Mouse (Mus musculus) CH12.LX (cell line): Measurements from ENCODE around the gene Gm49416. TPM values are rescaled to one million over a fixed set of nuclear protein-coding genes. Genes with fewer than 3 reads are reported as not detected.

Experiments used
- DNase-seq: peaks from one replicate; pipeline ENCODE4 v3.0.0-alpha.2; 2013; ENCODE audit errors: extremely low read depth
- H3K27ac ChIP-seq: 2 replicates; pipeline ENCODE4 v1.5.1; 2012; ENCODE audit warnings: low read depth, mild to moderate bottlenecking, control low read depth, moderate library complexity; ENCODE audit not compliant: insufficient read depth
- H3K27me3 ChIP-seq: replicated peaks from 2 replicates; pipeline ENCODE3; 2012; ENCODE audit warnings: inconsistent platforms
- H3K36me3 ChIP-seq, 2 experiments: replicated peaks in 1 of 2; 2 replicates each; pipeline versions ENCODE3 to v1.6.1; 2012; ENCODE audit warnings: inconsistent platforms in 1 of 2, low read length in 1 of 2, mild to moderate bottlenecking in 1 of 2, mixed read lengths in 1 of 2, moderate library complexity in 1 of 2; ENCODE audit not compliant: control insufficient read depth in 1 of 2, insufficient read depth in 1 of 2
- H3K4me1 ChIP-seq, 2 experiments: 2 replicates each; pipeline ENCODE4 v1.6.1; 2012; ENCODE audit warnings: inconsistent platforms in 1 of 2, moderate library complexity in 1 of 2; ENCODE audit not compliant: insufficient read depth in 2 of 2, control insufficient read depth in 1 of 2
- H3K4me2 ChIP-seq: 2 replicates; pipeline ENCODE4 v1.6.1; 2012; ENCODE audit warnings: low read depth, mild to moderate bottlenecking, control low read depth; ENCODE audit not compliant: poor library complexity, insufficient read depth, severe bottlenecking
- H3K4me3 ChIP-seq, 3 experiments: fragments of 150-350 bp in 1 of 3; sonication (generic) in 1 of 3; replicated peaks in 1 of 3; 2 replicates each; pipeline versions ENCODE3 to v1.5.1; 2011 to 2012; ENCODE audit warnings: low read depth in 2 of 3, low read length in 2 of 3, mild to moderate bottlenecking in 2 of 3, moderate library complexity in 2 of 3, control low read depth in 1 of 3, improper control_type of control experiment in 1 of 3, inconsistent platforms in 1 of 3, mixed read lengths in 1 of 3; ENCODE audit not compliant: poor library complexity in 1 of 3
- H3K79me2 ChIP-seq: replicated peaks from 2 replicates; pipeline ENCODE4 v1.6.1; 2012; ENCODE audit warnings: mild to moderate bottlenecking, moderate library complexity; ENCODE audit not compliant: control insufficient read depth, poor library complexity, insufficient read depth, severe bottlenecking; ENCODE audit errors: extremely low read depth
- H3K9ac ChIP-seq: 2 replicates; pipeline ENCODE4 v1.6.1; 2012; ENCODE audit warnings: low read depth, mild to moderate bottlenecking, control low read depth, moderate library complexity; ENCODE audit not compliant: insufficient read depth
- H3K9me3 ChIP-seq: replicated peaks from 2 replicates; pipeline ENCODE3; 2012; ENCODE audit warnings: low read length, inconsistent platforms, mixed read lengths
- BHLHE40 ChIP-seq: IDR thresholded peaks from 2 replicates; pipeline ENCODE4 v1.6.1; 2011; ENCODE audit warnings: mild to moderate bottlenecking, low read depth, low read length, improper control_type of control experiment
- CHD1 ChIP-seq: IDR thresholded peaks from 2 replicates; pipeline ENCODE4 v1.6.1; 2012; ENCODE audit warnings: low read depth, low read length, improper control_type of control experiment, inconsistent platforms
- CHD2 ChIP-seq: IDR thresholded peaks from 2 replicates; pipeline ENCODE4 v1.6.1; 2011; ENCODE audit warnings: low read length, improper control_type of control experiment
- ELF1 ChIP-seq: IDR thresholded peaks from 2 replicates; pipeline ENCODE4 v1.6.1; 2014; ENCODE audit warnings: low read depth, mild to moderate bottlenecking, inconsistent platforms, low read length, improper control_type of control experiment
- EP300 ChIP-seq: IDR thresholded peaks from 2 replicates; pipeline ENCODE4 v1.6.1; 2011; ENCODE audit warnings: low read length, improper control_type of control experiment
- ETS1 ChIP-seq: conservative IDR thresholded peaks from 2 replicates; pipeline ENCODE4 v1.6.1; 2012; ENCODE audit warnings: low read depth, mild to moderate bottlenecking, inconsistent platforms, low read length, improper control_type of control experiment, moderate library complexity
- HCFC1 ChIP-seq: IDR thresholded peaks from 2 replicates; pipeline ENCODE4 v1.6.1; 2012; ENCODE audit warnings: low read depth, mild to moderate bottlenecking, inconsistent platforms, low read length, improper control_type of control experiment
- JUN ChIP-seq: IDR thresholded peaks from 2 replicates; pipeline ENCODE4 v1.6.1; 2011; ENCODE audit warnings: low read depth, mild to moderate bottlenecking, low read length, improper control_type of control experiment, moderate library complexity; ENCODE audit not compliant: insufficient read depth
- MAFK ChIP-seq: IDR thresholded peaks from 2 replicates; pipeline ENCODE4 v1.6.1; 2011; ENCODE audit warnings: low read length, improper control_type of control experiment; ENCODE audit not compliant: insufficient replicate concordance
- MAX ChIP-seq: IDR thresholded peaks from 2 replicates; pipeline ENCODE4 v1.6.1; 2011; ENCODE audit warnings: low read length, improper control_type of control experiment
- MEF2A ChIP-seq: IDR thresholded peaks from 2 replicates; pipeline ENCODE4 v1.6.1; 2014; ENCODE audit warnings: low read depth, mild to moderate bottlenecking, inconsistent platforms, low read length, improper control_type of control experiment, borderline replicate concordance
- MXI1 ChIP-seq: IDR thresholded peaks from 2 replicates; pipeline ENCODE4 v1.6.1; 2011; ENCODE audit warnings: mild to moderate bottlenecking, low read depth, low read length, improper control_type of control experiment
- MYC ChIP-seq: IDR thresholded peaks from 2 replicates; pipeline ENCODE4 v1.6.1; 2011; ENCODE audit warnings: low read depth, mild to moderate bottlenecking, improper control_type of control experiment, low read length
- POLR2A ChIP-seq: IDR thresholded peaks from 2 replicates; pipeline ENCODE4 v1.6.1; 2011; ENCODE audit warnings: low read depth, mild to moderate bottlenecking, improper control_type of control experiment, low read length
- RAD21 ChIP-seq: IDR thresholded peaks from 2 replicates; pipeline ENCODE4 v1.6.1; 2011; ENCODE audit warnings: low read depth, mild to moderate bottlenecking, low read length, improper control_type of control experiment, moderate library complexity
- RCOR1 ChIP-seq: conservative IDR thresholded peaks from 2 replicates; pipeline ENCODE4 v1.6.1; 2012; ENCODE audit warnings: low read depth, mild to moderate bottlenecking, inconsistent platforms, low read length, improper control_type of control experiment
- SMC3 ChIP-seq: IDR thresholded peaks from 2 replicates; pipeline ENCODE4 v1.6.1; 2011; ENCODE audit warnings: low read depth, low read length, improper control_type of control experiment
- TBP ChIP-seq: conservative IDR thresholded peaks from 2 replicates; pipeline ENCODE4 v1.6.1; 2011; ENCODE audit warnings: low read depth, low read length, improper control_type of control experiment
- TCF12 ChIP-seq: IDR thresholded peaks from 2 replicates; pipeline ENCODE4 v1.6.1; 2014; ENCODE audit warnings: low read depth, mild to moderate bottlenecking, inconsistent platforms, low read length, improper control_type of control experiment
- UBTF ChIP-seq: IDR thresholded peaks from 2 replicates; pipeline ENCODE4 v1.6.1; 2012; ENCODE audit warnings: low read depth, mild to moderate bottlenecking, inconsistent platforms, low read length, improper control_type of control experiment, moderate library complexity
- USF1 ChIP-seq: IDR thresholded peaks from 2 replicates; pipeline ENCODE4 v1.6.1; 2014; ENCODE audit warnings: low read depth, mild to moderate bottlenecking, inconsistent platforms, low read length, improper control_type of control experiment
- USF2 ChIP-seq: conservative IDR thresholded peaks from 2 replicates; pipeline ENCODE4 v1.6.1; 2011; ENCODE audit warnings: low read depth, low read length, improper control_type of control experiment
- ZKSCAN1 ChIP-seq: IDR thresholded peaks from 2 replicates; pipeline ENCODE4 v1.6.1; 2012; ENCODE audit warnings: low read depth, inconsistent platforms, low read length, improper control_type of control experiment, borderline replicate concordance
- ZNF384 ChIP-seq: IDR thresholded peaks from 2 replicates; pipeline ENCODE4 v1.6.1; 2012; ENCODE audit warnings: low read depth, low read length, improper control_type of control experiment, inconsistent platforms
- dilution Hi-C: fragments of 300-500 bp; cut with MboI; formaldehyde crosslinking; loops from 2 replicates; pipeline ENCODE4 v1.14.3; 2020; ENCODE audit warnings: low sequenced_read_pairs; ENCODE audit not compliant: extremely low pct_unique_long_range_greater_than_20kb, extremely low pct_ligation_motif_present
- in situ Hi-C: fragments of 300-500 bp; cut with MboI; formaldehyde crosslinking; loops from 3 replicates; pipeline ENCODE4 v1.14.3; 2019; ENCODE audit warnings: low sequenced_read_pairs, low pct_ligation_motif_present, low pct_unique_long_range_greater_than_20kb, mixed read lengths
- polyA plus RNA-seq: library from polyadenylated mRNA; unstranded; fragments of >175 nt; gene quantifications from 2 replicates; pipeline ENCODE4 v1.2.1, GENCODE M21; 2012; ENCODE audit warnings: low read depth; ENCODE audit not compliant: insufficient read length
- total RNA-seq, 2 experiments: library from RNA; depleted of rRNA; stranded (reverse); fragments of 300-350 nt in 1 of 2; fragments of >200 nt in 1 of 2; gene quantifications; 2 replicates each; pipeline ENCODE4 v1.2.3; 2012 to 2014

The Gm49416 gene
- total and polyA plus RNA-seq, 3 experiments, result 11.1 TPM; not detected in 2

GRCm38 (mm10) chr19:8908531-8908930, 19.8 kb downstream of the Gm49416 start:
- no peaks in the 10 kb centered on the region for H3K9me3 ChIP-seq
- no peak for DNase-seq
- TF ChIP-seq ELF1 (no peak), USF2 (no peak), POLR2A (no peak), UBTF (no peak), SMC3 (no peak), TBP (no peak), BHLHE40 (no peak), HCFC1 (no peak), MAFK (no peak), RAD21 (no peak), TCF12 (no peak), EP300 (no peak), RCOR1 (no peak), ETS1 (no peak), JUN (no peak), CHD1 (no peak), USF1 (no peak), MAX (no peak), MYC (no peak), CHD2 (no peak)
- TF ChIP-seq, all 38 proteins: peak for 0
- no peak overlapping the region for H3K27ac ChIP-seq
- in situ Hi-C loops, result no loop called here
- peaks cover 88 to 97% of the 10 kb centered on the region in 2 experiments for H3K36me3 ChIP-seq
- dilution Hi-C loops, result no loop called here
- H3K4me1 ChIP-seq, result no peaks in the 10 kb centered on the region
- peaks cover 10% of the 10 kb centered on the region; the same call in 1 of the 2 replicates for H3K79me2 ChIP-seq
- H3K27me3 ChIP-seq, result no peaks in the 10 kb centered on the region
- no peak overlapping the region for H3K4me2 ChIP-seq
- no peak overlapping the region for H3K9ac ChIP-seq
- no peak overlapping the region for H3K4me3 ChIP-seq

GRCm38 (mm10) chr19:8911810-8912209, 23.1 kb downstream of the Gm49416 start:
- H3K27ac ChIP-seq, result no peak overlapping the region
- DNase-seq, result no peak
- no peaks in the 10 kb centered on the region for H3K9me3 ChIP-seq
- H3K36me3 ChIP-seq, result peaks cover 93 to 98% of the 10 kb centered on the region in 2 experiments
- no peak overlapping the region for H3K9ac ChIP-seq
- H3K27me3 ChIP-seq, result no peaks in the 10 kb centered on the region
- no peaks in the 10 kb centered on the region for H3K4me1 ChIP-seq
- H3K79me2 ChIP-seq, result no peaks in the 10 kb centered on the region
- in situ Hi-C loops, result no loop called here
- H3K4me2 ChIP-seq, result no peak overlapping the region
- no peak overlapping the region for H3K4me3 ChIP-seq
- TF ChIP-seq RAD21 (no peak), ZNF384 (no peak), MEF2A (no peak), ZKSCAN1 (no peak), MXI1 (no peak)
- dilution Hi-C loops, result no loop called here
